Mouse (Mus musculus): ENCODE data around the gene Plekhm3.

DNA sequence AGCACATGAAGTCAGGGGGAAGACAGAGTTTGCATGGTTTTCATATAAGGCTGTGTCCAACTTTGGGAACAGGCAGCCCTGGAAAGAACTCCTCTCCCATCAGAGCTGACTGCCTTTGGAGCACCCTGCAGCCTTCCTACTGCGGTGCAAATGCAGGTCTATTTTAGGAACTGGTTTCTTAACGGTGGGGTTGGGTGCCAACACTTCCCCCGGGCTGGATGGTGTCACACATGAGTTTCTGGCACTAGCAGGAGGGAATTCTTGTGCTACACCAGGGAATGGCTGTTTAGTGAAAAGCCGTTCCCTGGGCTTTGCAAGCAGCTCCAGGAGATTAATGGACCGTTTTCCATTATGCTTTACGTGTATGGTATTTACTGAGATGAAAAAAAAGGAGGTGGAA lies 164.8 kb downstream of the Plekhm3 start:
- TF ChIP-seq POLR2A (IDR thresholded peaks at IDR 0.05; ENCODE audit: borderline replicate concordance, control insufficient read depth, low read depth, low read length) (no peak), CTCF (IDR thresholded peaks at IDR 0.05; ENCODE audit: control insufficient read depth, insufficient read depth, low read length) (no peak)
